Mouse (Mus musculus): ENCODE data around the gene Zswim9. TPM values are rescaled to one million over a fixed set of nuclear protein-coding genes. Genes with fewer than 3 reads are reported as not detected.

Gene Zswim9
- polyA plus RNA-seq, 1 experiment from 2014 or later = 7.1 TPM

Other genes starting within 250 kb of the Zswim9 start
- 189 and 215 TPM in 2 replicates for gene Chmp2a, start 243.9 kb downstream of the Zswim9 start, polyA plus RNA-seq (2014; fragmentation: Nextera tagmentation; extraction: Ambion mirVana)
- gene Ube2m, start 240.4 kb downstream of the Zswim9 start, polyA plus RNA-seq (2014; fragmentation: Nextera tagmentation; extraction: Ambion mirVana) = 73.4 and 77.9 TPM in 2 replicates
- gene Mzf1, start 224.0 kb downstream of the Zswim9 start, polyA plus RNA-seq (2014; fragmentation: Nextera tagmentation; extraction: Ambion mirVana) = 4.0 and 6.3 TPM in 2 replicates
- gene Vmn1r85, start 183.5 kb downstream of the Zswim9 start, polyA plus RNA-seq (2014; fragmentation: Nextera tagmentation; extraction: Ambion mirVana) = 0.04 and 0.06 TPM in 2 replicates
- not detected in 2 replicates for gene Vmn1r86, start 158.8 kb downstream of the Zswim9 start, polyA plus RNA-seq (2014; fragmentation: Nextera tagmentation; extraction: Ambion mirVana)
- not detected in 2 replicates for gene Vmn1r87, start 138.6 kb downstream of the Zswim9 start, polyA plus RNA-seq (2014; fragmentation: Nextera tagmentation; extraction: Ambion mirVana)
- gene Vmn1r88, start 119.2 kb downstream of the Zswim9 start, polyA plus RNA-seq (2014; fragmentation: Nextera tagmentation; extraction: Ambion mirVana) = not detected in 2 replicates
- not detected in 2 replicates for gene Vmn1r89, start 65.7 kb downstream of the Zswim9 start, polyA plus RNA-seq (2014; fragmentation: Nextera tagmentation; extraction: Ambion mirVana)
- gene Lig1, start 1.4 kb downstream of the Zswim9 start, polyA plus RNA-seq (2014; fragmentation: Nextera tagmentation; extraction: Ambion mirVana) = 54.9 and 62.0 TPM in 2 replicates
- 0.35 and 0.36 TPM in 2 replicates for gene Pla2g4c, start 45.9 kb upstream of the Zswim9 start, polyA plus RNA-seq (2014; fragmentation: Nextera tagmentation; extraction: Ambion mirVana)
- not detected in 2 replicates for gene Cabp5, start 119.4 kb upstream of the Zswim9 start, polyA plus RNA-seq (2014; fragmentation: Nextera tagmentation; extraction: Ambion mirVana)
- not detected in 2 replicates for gene Bsph1, start 172.1 kb upstream of the Zswim9 start, polyA plus RNA-seq (2014; fragmentation: Nextera tagmentation; extraction: Ambion mirVana)